Mouse (Mus musculus): ENCODE measurements around the gene Vwa8. TPM values are rescaled to one million over a fixed set of nuclear protein-coding genes. Genes with fewer than 3 reads are reported as not detected.
A peak's percentile ranks its signal among the peaks of the same experiment; 100 is the strongest.

The Vwa8 gene
- total RNA-seq, 2 experiments from 2014 or later = 152 to 173 TPM

DNA sequence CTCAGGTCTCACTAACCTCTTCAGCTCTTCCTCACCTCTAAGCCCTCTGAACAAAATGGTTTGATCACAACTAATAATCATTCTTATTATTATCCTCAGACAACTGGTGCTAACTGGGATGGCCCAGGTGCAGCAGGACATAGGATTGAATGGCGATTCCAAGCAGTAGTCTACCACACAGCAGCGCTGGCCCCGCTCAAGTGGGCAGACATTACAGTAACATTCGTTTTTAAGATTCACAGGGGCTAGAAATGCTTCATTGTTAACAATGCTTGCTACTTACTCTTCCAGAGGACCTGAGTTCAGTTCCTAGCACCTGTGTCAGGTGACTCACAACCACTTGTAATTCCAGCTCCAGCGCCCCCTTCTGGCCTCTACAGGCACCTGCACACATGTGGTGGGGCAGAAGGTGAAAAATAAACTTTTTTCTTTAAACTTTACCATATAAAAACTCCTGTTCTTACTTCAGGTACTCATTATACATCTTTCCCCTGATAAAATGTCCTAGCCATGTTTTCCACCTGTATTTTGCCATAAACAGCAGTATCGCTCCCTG, 290.3 kb downstream of the Vwa8 start:
- no peak for DNase-seq (ENCODE audit: low spot score in 2 of 2)

DNA sequence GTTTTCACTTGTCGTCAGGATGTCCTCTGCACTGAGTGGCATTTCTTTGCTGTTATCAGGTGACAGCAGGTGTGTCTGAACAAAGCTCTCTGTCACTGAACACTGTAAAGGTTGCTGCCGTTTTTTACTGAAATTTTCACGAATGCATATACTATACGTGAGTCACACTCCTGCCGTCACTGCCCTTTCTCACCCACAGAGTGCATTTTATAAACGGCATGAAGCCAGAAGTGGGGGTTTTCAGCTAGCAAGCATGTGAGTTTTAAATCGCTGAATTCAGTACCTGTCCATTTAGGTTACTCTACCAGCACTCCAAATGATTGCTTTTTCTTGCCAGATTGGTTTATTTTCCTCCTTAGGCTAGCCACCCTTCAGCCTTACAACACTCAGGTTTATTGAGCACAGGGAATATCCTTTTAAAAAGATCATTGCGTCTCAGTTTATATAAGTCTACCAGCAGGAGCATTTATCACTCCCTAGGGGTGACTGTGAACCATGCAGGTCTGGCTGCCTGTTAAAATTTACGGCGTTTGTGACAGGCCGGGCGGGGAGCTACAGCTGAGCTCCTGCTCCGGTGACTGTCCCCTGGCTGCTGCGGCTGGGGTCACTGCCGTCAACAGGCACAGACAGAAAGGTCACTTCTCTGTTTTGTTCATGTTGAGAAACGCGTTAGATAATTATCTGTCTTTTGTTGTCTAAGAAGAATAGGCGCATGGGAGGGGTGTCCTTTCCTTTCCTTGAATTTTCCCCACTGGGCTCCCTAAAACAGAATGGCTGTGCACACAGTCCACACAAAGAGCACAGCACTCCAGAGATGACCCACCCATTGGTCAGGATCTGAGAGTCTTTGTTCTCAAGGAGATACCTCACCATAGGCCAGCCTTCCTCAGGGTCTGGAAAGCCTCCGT, 291.3 kb downstream of the Vwa8 start:
- DNase-seq (ENCODE audit: low spot score in 2 of 2) = no peak

DNA sequence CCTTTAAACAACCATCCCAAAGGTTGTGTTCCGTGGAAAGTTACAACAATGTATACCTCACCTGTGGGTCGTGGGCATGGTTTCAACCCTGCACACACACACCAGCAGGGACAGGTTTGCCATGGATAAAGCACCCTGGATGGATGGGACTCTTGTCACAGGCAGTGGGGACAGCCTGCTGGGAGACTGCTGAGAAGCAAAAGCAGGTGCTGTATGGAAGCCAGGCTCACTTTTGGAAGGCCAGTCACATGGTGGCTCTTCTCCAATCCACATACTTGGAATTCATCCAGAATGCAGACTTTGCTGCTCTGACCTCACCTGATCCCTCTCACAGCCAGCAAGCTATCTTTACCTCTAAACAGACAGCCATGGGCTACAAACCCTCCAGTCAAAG, 292.0 kb downstream of the Vwa8 start:
- no peak for DNase-seq (ENCODE audit: low spot score in 2 of 2)

DNA sequence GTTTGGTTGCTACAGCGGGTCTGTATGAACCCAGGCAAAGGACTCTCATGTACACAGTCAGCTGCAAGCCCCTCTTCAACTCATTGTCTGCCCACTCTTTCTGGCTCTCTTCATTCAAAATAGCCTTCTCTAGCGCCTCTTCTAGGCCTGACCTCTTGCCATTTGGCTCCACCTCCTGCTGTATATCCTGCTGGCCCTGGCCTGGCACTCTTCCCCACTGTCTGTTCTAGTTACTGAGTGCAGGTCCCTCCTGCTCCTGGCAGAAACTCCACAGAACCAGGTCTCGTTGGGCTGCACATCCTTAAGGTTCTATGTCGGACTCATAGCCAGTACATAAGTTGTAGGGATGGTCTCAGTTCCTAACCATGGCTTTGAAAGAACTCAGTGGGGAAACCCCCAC, 293.5 kb downstream of the Vwa8 start:
- DNase-seq (ENCODE audit: low spot score in 2 of 2) = no peak

DNA sequence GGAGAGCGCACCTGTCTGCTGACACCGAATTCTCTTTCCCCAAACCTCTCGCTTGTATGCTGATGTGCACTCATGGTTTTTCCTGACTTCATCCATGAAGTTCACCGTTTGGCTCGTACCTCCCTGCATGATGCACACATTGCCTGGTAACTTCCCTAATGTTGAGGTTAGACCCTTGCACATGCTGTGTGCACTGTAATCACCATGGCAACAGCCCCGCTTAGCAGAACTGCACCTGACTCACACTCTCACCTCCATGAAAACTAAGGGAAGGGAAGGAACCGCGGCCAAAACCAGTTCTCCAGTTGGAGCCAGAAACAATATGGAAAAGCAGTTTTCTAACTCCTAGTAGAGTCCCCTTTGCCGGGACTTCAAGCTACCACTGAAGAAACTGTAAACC, 294.8 kb downstream of the Vwa8 start:
- no peak for DNase-seq (ENCODE audit: low spot score in 2 of 2)

DNA sequence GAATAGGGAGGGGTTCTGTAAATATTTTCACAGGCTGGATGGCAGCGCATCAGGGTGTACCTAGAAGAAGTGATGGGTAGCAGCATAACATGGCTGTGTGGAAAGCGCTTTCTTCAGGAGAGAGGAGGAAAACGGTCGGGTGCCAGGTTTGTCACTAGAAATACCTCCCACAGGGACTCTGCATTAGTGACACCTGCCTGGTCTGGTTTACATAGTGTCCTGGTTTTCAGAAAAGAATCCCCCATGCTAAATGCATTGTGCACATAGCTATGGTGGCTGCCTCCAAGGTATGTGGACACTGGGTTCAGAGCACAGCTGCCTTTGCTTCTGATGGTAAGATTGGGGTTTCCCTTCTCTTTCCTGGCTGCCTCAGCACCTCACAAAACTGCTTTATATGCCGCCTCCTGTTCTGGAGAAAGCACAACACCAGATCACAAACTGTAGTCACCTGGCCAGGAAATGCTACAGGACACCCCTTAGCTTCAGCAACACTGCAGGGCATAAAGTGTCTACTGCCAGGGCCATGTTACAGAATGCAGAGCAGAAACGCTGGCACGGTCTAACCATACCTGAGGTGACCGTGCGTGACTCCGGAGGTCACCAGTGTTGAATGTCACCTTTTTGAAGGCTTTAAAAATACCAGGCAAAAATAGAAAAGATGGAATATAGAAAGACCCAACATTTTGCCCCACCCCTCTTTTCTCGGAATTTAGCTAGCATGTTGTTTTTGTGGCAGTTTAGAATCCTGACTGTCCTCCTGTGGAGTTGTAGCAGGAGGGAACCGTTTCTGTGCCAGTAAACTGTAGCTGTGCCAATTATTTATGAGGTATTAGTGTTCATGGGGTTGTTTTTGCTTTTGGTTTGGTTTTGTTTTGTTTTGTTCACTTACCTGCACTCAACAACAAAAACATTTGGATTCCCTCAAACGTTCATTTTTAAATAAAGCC, 295.7 kb downstream of the Vwa8 start:
- DNase-seq (ENCODE audit: low spot score in 2 of 2) = no peak

DNA sequence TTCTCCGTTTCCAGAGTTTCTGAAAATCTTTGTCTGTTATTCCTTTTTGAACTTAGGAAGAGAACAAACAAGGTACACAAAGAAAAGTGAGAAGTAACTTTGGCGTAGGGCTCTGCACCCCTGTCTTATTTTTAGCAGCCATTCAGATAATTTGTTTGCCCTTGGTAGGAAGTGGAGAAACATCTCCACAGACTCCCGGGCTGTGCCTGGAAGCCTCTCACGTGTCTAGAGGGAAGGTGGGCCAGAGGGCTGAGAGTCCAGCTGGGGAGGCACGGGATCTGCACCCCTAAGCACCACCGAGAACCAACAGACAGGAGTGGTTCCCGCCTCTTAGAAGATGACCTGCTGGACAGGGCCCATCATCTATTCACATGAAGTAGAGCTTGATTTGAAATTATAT, 302.9 kb downstream of the Vwa8 start:
- peak in 1 of 2 experiments; percentile 15 for DNase-seq (ENCODE audit: low spot score in 2 of 2)

DNA sequence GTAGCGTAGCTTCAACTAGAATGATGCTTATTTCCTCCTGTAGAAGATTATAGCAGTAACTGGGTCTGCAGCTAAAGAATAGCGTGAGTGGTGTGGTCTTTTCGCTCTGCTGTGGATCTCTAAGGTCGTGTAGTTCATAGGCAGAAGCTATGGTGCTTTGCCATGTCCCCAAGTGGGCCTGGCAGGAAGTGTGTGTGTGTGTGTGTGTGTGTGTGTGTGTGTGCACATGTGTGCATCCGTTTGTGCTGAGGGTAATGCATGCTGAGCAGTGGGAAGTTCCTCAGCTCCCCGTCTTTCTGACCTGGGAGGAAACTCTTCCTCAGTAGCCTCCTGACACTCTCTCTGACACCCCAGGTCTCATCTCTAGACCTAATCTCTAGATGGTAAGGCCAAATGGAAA, 305.0 kb downstream of the Vwa8 start:
- DNase-seq (ENCODE audit: low spot score in 2 of 2) = no peak

DNA sequence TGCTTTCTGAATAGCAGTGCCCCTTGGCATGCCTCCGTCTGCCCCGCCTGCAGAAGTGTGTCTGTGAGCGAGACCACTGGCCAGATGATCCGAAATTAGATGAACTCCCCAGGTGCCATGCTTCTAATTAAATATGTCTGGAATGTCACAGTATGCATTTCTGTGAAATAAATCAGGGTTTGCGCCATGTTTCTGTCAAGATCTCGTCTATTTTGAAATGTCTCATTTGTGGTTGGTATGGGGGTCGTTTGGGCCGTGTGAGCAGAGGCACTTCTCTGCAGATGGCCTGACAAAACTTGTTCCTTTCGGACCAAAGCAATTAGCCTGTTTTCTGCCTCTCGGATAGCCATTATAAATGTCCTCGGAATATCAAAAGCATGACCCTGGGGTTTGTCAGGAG, 306.1 kb downstream of the Vwa8 start:
- no peak for DNase-seq (ENCODE audit: low spot score in 2 of 2)

DNA sequence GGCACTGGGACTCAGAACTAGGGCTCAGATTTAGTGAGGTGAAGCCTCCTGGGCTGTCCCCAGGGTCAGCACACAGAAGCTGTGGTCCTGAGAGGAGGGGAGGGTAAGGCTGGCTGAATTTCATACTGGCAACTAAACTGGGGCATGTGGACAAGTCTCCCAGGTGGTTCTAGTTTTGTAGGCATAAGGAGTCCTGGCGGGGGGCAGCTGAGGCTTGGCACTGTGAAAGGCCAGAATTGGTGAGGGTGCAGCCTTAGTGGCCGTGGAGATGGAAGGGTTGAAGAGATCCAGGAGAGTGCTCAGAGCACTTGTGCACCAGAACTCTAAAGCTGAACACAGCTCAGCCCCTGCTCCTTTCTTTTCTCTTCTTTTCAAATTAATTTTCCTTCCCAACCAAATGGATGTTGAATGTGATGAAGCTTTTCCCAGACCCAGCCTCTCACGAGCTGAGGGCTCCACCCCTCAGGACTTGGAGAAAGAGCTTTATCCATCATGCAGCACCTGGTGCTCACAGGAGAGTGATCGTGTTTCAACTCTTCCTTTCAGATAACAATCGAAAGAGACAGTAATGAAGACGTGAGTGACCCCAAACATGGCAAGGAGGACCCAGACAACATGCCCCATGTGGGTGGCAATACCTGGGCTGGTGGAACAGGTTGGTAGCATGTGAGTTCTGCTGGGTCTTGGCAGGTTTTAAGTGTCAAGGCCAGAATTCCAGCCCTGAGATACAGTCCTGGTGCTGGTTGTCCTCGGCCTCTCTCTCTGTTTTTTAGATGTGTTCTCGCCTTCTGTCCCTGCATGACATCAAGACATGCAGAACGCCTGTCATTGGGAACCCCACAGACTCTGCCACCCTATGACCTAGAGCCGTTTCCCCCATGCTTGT, 307.9 kb downstream of the Vwa8 start:
- no peak for DNase-seq (ENCODE audit: low spot score in 2 of 2)

DNA sequence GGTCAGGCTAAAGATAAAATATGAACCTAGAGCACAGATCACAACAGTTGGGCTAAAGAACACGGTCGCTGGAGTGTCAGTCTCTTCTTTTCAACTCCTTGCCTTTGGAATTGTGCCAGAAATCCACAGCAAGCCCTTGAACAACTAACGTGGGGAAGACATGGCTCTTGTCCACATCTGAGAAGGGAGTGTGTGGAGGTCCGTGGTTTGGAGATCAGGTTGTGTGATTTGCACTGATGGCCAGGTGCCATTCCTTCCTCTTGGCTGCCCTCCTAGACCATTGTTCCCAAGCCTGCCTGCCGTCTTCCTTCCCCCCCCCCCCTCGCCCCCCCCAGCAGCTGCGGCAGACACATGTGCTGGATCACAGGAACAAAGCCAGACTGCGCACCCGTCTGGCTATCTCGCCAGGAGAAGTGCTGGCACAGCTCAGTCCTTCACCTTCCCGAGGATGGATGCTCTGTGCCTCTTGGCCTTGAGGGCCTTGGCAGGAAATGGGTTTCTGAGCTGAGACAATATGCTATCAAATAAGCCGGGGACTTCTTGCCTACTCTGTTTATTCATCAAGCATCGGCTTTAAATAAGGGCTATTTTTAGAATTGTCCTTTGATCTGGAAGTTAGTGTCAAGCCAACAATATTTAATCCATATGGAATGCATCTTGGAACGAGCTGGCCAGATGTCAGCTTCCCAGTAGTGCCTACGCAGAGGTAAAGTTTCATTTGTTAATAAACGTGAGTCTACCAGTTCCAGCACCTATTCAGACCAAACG, 308.8 kb downstream of the Vwa8 start:
- no peak for DNase-seq (ENCODE audit: low spot score in 2 of 2)

DNA sequence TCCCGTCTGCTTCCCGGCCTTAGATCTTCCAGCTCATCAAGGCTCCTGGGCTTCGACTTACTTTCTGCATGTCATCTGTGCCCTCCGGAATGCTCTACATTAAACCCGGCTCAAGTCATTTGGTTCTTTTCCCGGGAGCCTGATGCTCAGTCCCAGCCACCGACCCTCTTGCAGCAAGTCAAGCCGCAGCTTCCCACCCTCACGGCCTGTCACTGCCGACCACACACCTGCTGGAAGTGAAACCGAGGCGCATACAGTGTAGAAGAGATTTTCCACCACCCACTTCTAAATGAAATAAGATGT, 309.3 kb downstream of the Vwa8 start:
- no peak for DNase-seq (ENCODE audit: low spot score in 2 of 2)

DNA sequence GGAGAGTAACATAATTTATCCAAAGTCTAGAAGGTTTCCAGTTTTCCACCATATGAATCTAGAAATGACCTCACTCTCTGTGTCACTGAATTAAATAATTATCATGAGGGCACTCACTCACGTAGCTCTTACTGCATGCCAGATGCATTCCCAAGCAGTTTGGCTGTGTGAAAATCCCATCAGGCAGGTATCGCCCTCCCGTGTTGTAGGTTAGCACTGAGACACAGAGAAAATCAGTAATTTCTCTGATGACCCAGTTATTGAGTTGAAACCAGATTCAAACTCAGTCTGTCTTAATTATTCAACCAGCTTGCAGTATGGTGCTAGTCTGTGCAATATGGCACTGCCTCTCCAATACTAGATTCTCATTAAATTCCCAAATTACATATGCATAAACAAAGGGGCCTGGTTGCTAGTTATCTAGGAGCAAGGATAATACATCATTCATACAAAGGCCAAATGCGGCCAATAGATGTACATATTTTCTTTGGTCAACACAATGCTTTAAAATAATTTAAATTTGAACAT, 309.9 kb downstream of the Vwa8 start:
- DNase-seq (ENCODE audit: low spot score in 2 of 2) = no peak

DNA sequence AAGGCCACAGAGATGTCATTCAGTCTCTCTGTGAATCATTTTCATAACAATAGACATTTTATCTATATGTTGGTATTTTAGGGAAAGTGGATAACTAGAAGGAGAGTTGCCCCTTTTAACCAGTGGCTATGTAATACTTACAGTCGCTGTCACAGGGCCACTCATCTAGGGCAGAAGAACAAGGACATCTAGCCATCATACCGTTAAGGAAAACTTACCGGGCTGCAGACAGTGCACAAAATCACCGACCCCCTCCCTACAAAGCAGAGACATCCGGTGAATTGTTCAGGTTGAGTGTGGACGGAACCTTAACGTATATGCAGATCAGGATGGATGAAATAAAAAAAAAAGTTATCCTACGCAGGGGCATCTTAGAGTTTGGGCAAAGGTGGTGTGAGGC, 310.6 kb downstream of the Vwa8 start:
- DNase-seq (ENCODE audit: low spot score in 2 of 2) = no peak

DNA sequence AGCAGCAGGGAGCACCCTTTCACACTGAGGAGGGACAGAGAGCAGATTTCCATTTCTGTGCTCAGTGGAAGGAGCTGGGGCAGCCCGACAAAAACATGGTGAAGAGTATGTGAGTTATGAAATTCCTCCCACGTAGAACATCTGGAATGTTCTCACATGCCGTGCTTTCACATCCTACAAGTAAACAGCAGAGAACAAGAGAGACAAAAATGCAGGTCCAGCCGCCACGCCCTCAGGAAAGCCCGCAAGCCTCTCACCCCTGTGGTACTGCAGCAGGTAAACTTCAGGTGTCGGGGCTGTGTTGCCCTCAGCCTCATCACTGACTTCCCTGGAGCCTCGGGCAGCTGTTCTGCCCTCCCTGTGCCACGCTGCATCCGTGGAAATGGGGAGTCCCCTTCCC, 311.6 kb downstream of the Vwa8 start:
- DNase-seq (ENCODE audit: low spot score in 2 of 2) = no peak

DNA sequence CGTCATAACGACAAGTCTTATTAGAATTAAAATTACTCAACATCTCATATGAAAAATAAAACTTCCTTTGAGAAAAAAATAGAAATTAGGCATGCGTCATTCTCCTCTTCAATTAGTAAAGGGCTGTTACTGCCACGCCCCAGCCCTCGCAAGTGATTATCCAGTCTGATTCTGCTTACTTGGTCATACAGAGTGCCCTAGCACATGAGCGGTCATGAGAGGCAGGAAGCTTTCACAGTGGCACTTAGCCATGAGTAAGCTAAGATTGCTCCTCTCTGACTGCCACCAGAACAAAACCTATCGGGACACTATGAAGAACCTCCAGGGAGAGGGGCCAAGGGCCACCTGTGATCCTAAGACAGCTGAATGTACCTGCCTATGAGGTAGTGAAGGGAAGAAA, 312.1 kb downstream of the Vwa8 start:
- no peak for DNase-seq (ENCODE audit: low spot score in 2 of 2)

DNA sequence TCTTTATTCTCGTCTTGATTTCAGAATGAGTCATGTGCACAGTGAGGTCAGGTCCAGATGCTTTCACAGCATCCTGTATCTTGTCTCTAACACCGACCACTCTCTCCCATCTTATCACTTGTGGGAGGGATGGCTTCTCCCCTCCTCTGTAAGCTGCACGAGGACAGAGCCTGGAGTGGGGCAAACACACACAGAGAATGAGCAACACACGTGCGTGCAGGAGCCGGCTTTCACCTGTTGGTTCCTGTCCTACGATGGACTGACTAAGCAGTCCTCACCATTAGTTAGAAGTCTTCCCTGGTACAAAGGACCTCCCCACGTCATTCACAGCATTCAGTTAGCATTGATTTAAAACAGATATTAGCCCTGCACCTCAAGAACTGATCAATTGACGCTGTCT, 312.9 kb downstream of the Vwa8 start:
- DNase-seq (ENCODE audit: low spot score in 2 of 2) = no peak

DNA sequence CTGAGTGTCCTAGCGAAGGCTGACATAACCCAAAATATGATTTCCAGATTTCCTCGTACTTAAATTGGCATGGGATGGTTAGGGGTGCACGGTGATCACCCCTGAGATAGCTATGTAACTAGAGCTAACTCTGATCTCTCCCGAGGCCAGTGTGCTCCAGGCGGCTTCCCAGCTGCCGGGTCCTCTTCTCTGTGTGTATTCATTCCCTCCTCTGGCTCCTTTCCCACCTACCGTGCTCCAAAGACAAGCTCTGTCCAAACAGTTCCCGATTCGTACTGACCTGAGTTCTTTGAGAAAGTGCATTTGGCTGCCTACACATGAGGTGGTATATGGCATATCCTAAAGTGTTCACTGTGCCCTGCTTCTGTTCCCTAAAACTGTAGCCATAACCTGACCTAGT, 313.8 kb downstream of the Vwa8 start:
- DNase-seq (ENCODE audit: low spot score in 2 of 2) = no peak

DNA sequence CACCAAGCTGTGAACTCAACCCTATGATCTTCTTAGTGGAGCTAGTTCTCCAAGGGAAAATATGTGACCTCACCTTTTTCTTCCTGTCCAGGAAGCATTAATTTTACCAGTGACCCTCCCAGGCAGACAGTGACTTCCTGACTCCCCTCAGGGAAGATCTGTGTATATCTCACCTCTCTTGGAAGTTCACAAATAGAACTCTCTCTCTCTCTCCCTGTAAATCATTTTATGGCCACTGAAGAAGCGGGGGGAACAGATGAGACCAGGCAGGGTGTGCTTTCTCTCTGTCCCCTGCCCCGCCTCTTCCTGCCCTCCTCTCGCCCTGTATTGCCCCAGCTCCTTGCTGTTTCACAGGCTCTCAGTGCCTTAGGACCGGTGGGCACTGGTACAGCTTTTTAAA, 315.5 kb downstream of the Vwa8 start:
- DNase-seq (ENCODE audit: low spot score in 2 of 2) = no peak

DNA sequence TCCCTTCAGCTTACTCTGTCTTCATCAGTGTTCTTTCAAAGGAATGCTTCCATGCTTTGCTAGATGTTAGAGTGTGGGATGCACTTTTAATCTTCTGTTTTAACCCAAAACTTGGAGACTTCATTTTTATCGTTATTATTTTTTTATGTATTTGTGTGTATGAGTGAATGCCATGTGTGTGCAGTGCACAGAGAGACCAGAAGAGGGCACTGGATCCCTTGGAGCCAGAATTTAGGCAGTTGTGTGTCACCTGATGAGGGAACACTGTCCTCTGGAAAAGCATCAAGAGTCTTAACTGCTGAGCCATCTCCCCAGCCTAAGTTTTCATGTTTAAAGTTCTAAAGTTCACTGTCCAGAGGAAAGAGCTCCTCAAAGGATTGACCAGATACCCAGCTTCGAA, 316.1 kb downstream of the Vwa8 start:
- DNase-seq (ENCODE audit: low spot score in 2 of 2) = no peak

Data from adrenal gland, adult 18-20 months (tissue).